Mouse (Mus musculus): ENCODE results near the gene Macrod1. TPM values are rescaled to one million over a fixed set of nuclear protein-coding genes. Genes with fewer than 3 reads are reported as not detected.

Gene Macrod1
- polyA plus RNA-seq, 1 experiment from 2014 or later: 8.3 TPM

DNA sequence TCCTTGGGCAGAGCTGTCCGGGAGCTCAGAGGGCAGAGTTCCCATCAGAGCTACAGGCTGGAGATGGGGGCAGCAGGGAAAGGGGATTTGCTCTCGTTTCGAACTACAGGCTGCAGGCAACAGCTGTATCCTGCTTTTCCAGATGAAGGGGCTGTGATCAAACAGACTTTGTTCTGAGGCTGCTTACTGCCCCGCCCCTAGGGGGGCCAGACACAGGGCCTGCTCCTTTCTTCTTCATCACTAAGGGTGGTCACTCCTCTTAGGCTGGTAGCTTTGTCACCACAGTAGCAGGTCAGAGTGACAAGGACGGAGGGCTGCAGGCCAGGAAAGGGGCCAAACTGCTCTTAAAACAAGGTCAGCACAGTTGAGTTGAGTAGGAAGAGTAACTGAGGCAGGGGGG lies 53.5 kb downstream of the Macrod1 start:
- Histone ChIP-seq H3K9ac (replicated peaks; ENCODE audit: low read depth, low read length) (no peak overlapping the region), H3K36me3 (ENCODE audit: control insufficient read depth, insufficient read depth, low read length) (no peaks in the 10 kb centered on the region), H3K9me3 (ENCODE audit: control insufficient read depth, low read depth, low read length) (no peaks in the 10 kb centered on the region), H3K4me2 (replicated peaks; ENCODE audit: low read depth, low read length) (no peak overlapping the region), H3K27ac (ENCODE audit: low read length) (no peak overlapping the region; the same call in 1 of the 2 replicates), H3K4me3 (ENCODE audit: low read depth, low read length) (no peak overlapping the region), H3K4me1 (ENCODE audit: control insufficient read depth, insufficient read depth, low read length) (peaks cover 25% of the 10 kb centered on the region), H3K27me3 (ENCODE audit: control insufficient read depth, insufficient read depth, low read length) (no peaks in the 10 kb centered on the region)
- ATAC-seq (ENCODE audit: insufficient number of reproducible peaks, insufficient read depth, low FRiP score, low read depth): no peak
- 16% methylated on average over 5 of the region's 5 CpGs for WGBS

DNA sequence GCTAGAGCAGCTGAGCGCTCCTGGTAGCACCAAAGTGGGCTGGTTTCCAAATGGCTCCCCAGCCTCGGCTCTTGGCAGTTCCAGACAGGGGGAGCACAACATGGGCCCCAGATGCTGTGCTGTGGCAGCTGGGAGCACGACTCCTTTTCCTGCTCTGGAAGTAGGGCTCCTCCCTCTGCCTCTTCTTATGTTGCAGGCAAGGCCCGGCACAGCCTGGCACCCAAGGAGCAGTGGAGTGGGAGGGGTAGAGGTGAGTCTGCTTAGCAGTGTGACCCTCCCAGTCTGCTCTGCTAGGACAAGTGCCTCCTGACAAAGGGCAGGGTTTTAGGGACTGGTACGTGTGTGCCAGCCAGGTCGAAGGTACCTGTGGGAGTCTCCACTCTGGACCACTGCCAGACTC lies 54.3 kb downstream of the Macrod1 start:
- no peak overlapping the region for H3K9ac ChIP-seq (replicated peaks; ENCODE audit: low read depth, low read length)
- H3K27ac ChIP-seq (ENCODE audit: low read length): no peak overlapping the region; the same call in 1 of the 2 replicates
- no peak overlapping the region for H3K4me2 ChIP-seq (replicated peaks; ENCODE audit: low read depth, low read length)
- H3K4me1 ChIP-seq (ENCODE audit: control insufficient read depth, insufficient read depth, low read length): peaks cover 25% of the 10 kb centered on the region
- H3K4me3 ChIP-seq (ENCODE audit: low read depth, low read length): no peak overlapping the region
- no peaks in the 10 kb centered on the region for H3K36me3 ChIP-seq (ENCODE audit: control insufficient read depth, insufficient read depth, low read length)
- no peak for ATAC-seq (ENCODE audit: insufficient number of reproducible peaks, insufficient read depth, low FRiP score, low read depth)
- H3K9me3 ChIP-seq (ENCODE audit: control insufficient read depth, low read depth, low read length): no peaks in the 10 kb centered on the region
- 44% methylated on average over 6 of the region's 6 CpGs for WGBS
- H3K27me3 ChIP-seq (ENCODE audit: control insufficient read depth, insufficient read depth, low read length): no peaks in the 10 kb centered on the region

DNA sequence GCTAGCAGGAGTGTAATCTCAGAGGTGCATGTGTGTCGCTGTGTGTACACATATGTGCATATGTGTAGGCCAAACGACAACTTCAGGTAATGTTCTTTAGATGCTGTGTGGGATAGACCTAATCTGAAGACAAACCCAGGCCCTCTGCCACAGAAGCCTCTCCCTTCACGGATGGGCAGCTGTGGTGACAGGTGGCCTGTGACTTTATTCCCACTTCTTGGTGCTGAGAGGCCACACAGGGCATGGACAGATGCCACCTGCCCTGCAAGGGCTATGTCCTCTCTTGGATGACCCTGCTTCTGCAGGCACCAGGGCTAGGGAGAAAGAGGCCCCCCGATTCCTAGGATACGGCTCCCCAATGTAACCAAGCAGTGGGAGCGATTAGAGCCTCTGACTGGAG lies 54.7 kb downstream of the Macrod1 start:
- no peaks in the 10 kb centered on the region for H3K36me3 ChIP-seq (ENCODE audit: control insufficient read depth, insufficient read depth, low read length)
- H3K4me2 ChIP-seq (replicated peaks; ENCODE audit: low read depth, low read length): no peak overlapping the region
- ATAC-seq (ENCODE audit: insufficient number of reproducible peaks, insufficient read depth, low FRiP score, low read depth): no peak
- no peak overlapping the region; the same call in 1 of the 2 replicates for H3K27ac ChIP-seq (ENCODE audit: low read length)
- H3K9me3 ChIP-seq (ENCODE audit: control insufficient read depth, low read depth, low read length): no peaks in the 10 kb centered on the region
- 86% methylated on average over 6 of the region's 6 CpGs for WGBS
- no peak overlapping the region for H3K4me3 ChIP-seq (ENCODE audit: low read depth, low read length)
- H3K4me1 ChIP-seq (ENCODE audit: control insufficient read depth, insufficient read depth, low read length): peaks cover 25% of the 10 kb centered on the region
- H3K27me3 ChIP-seq (ENCODE audit: control insufficient read depth, insufficient read depth, low read length): no peaks in the 10 kb centered on the region
- H3K9ac ChIP-seq (replicated peaks; ENCODE audit: low read depth, low read length): no peak overlapping the region

DNA sequence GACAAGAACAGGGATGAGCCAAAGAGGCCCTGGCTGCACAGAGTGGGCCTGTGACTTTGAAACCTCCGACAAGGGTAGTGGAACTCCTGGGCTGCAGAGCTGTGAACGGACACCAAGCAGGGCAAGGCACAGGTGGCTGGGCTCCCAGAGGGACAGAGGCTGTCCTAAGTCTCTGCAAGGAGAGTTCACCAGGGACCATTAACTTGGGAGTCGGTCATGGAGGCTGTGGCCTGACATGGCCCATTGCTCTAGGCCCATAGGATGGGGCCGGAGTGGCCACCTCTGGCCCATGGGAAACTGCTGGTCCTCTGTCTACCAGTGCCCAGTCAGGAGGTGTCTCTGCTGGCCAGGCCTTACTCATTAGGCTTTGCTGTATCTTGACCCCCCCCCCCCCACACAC lies 55.1 kb downstream of the Macrod1 start:
- Histone ChIP-seq H3K9me3 (ENCODE audit: control insufficient read depth, low read depth, low read length) (no peaks in the 10 kb centered on the region), H3K27ac (ENCODE audit: low read length) (no peak overlapping the region), H3K4me1 (ENCODE audit: control insufficient read depth, insufficient read depth, low read length) (peaks cover 25% of the 10 kb centered on the region), H3K27me3 (ENCODE audit: control insufficient read depth, insufficient read depth, low read length) (no peaks in the 10 kb centered on the region), H3K4me2 (replicated peaks; ENCODE audit: low read depth, low read length) (no peak overlapping the region), H3K4me3 (ENCODE audit: low read depth, low read length) (no peak overlapping the region), H3K36me3 (ENCODE audit: control insufficient read depth, insufficient read depth, low read length) (no peaks in the 10 kb centered on the region), H3K9ac (replicated peaks; ENCODE audit: low read depth, low read length) (no peak overlapping the region)
- 89% methylated on average over 4 of the region's 4 CpGs for WGBS
- no peak for ATAC-seq (ENCODE audit: insufficient number of reproducible peaks, insufficient read depth, low FRiP score, low read depth)

DNA sequence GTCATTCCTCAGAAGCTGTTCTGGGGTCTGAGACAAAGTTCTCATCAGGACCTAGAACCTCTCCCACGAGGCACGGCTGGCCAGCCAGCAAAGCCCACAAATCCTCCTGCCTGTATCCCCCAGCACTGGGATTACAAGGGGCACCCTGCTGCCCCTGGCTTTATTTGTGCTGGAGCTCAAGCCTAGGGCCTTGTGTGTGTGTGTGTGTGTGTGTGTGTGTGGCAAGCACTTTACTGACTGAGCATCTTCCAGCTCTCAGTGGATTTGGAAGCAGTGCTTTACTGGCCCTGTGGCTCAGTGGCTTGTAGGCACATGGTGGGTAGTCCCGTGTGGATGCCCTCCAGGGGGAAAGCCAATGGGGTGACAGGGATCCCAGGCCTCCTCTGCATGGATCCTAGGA lies 56.0 kb downstream of the Macrod1 start:
- Histone ChIP-seq H3K27ac (ENCODE audit: low read length) (no peak overlapping the region), H3K36me3 (ENCODE audit: control insufficient read depth, insufficient read depth, low read length) (no peaks in the 10 kb centered on the region), H3K27me3 (ENCODE audit: control insufficient read depth, insufficient read depth, low read length) (no peaks in the 10 kb centered on the region), H3K4me3 (ENCODE audit: low read depth, low read length) (no peak overlapping the region), H3K4me1 (ENCODE audit: control insufficient read depth, insufficient read depth, low read length) (peaks cover 25% of the 10 kb centered on the region), H3K9me3 (ENCODE audit: control insufficient read depth, low read depth, low read length) (no peaks in the 10 kb centered on the region), H3K4me2 (replicated peaks; ENCODE audit: low read depth, low read length) (no peak overlapping the region), H3K9ac (replicated peaks; ENCODE audit: low read depth, low read length) (no peak overlapping the region)
- 48% methylated on average over 3 of the region's 3 CpGs for WGBS
- ATAC-seq (ENCODE audit: insufficient number of reproducible peaks, insufficient read depth, low FRiP score, low read depth): no peak

DNA sequence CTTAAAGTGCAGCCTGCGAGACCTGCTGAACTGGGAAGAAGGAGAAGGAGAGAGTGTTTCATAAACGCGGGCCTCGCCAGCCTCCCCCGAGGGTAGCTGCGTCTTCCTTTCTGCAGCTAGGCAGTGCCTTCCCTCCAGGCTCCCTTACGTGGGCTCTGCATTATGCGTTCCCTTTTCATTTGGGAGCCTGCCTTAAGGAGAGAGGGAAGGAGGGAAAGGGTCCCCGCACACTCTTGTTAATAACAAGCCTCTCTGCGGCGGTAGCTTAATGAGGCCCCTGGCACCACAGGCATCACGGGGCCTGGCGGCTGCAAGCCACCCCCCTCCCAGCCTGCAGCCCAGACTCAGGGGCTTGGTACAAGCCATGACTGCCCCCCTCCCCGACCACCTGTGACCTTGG lies 57.0 kb downstream of the Macrod1 start:
- no peak for ATAC-seq (ENCODE audit: insufficient number of reproducible peaks, insufficient read depth, low FRiP score, low read depth)
- Histone ChIP-seq H3K9me3 (ENCODE audit: control insufficient read depth, low read depth, low read length) (no peaks in the 10 kb centered on the region), H3K27ac (ENCODE audit: low read length) (peak overlapping the region; percentile 39; the same call in 1 of the 2 replicates), H3K27me3 (ENCODE audit: control insufficient read depth, insufficient read depth, low read length) (no peaks in the 10 kb centered on the region), H3K36me3 (ENCODE audit: control insufficient read depth, insufficient read depth, low read length) (no peaks in the 10 kb centered on the region), H3K4me1 (ENCODE audit: control insufficient read depth, insufficient read depth, low read length) (peaks cover 25% of the 10 kb centered on the region), H3K4me3 (ENCODE audit: low read depth, low read length) (no peak overlapping the region), H3K4me2 (replicated peaks; ENCODE audit: low read depth, low read length) (no peak overlapping the region), H3K9ac (replicated peaks; ENCODE audit: low read depth, low read length) (no peak overlapping the region)
- 40% methylated on average over 14 of the region's 14 CpGs for WGBS

DNA sequence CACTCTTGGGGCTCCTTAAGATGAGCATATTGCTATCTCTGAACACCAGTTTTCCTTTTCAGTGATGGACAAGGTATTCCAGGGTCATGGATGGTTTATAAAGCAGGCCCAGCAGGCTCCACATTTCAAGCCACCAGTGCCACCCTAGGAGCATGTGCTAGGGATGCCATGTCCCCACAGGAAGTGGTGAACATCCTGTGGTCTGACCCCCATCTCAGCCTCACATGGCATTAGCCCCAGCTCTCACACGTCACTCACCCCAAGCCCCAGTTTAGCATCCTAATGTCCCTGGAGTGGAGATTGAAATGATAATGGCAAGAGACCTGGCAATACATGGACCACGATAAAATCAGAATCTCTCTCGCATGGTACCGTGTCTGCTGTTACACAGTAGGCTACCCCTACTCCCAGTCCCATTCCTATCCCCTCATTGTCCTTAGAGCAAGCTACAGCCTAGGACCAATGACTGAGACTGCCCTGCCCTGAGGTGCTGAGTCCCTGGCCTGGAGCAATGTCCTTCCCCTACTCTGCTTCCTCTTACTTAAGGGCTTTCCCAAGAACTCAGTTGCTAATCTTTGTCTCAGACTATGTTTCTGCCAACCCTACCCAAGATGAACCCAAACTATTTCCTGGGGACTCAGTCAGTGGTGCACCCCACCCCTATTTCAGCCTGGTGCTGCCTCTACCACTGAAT lies 59.6 kb downstream of the Macrod1 start:
- H3K9ac ChIP-seq (replicated peaks; ENCODE audit: low read depth, low read length): no peak overlapping the region
- no peak overlapping the region for H3K4me2 ChIP-seq (replicated peaks; ENCODE audit: low read depth, low read length)
- no peak overlapping the region for H3K27ac ChIP-seq (ENCODE audit: low read length)
- WGBS: 87% methylated on average over 4 of the region's 4 CpGs
- H3K4me3 ChIP-seq (ENCODE audit: low read depth, low read length): no peak overlapping the region
- H3K36me3 ChIP-seq (ENCODE audit: control insufficient read depth, insufficient read depth, low read length): no peaks in the 10 kb centered on the region
- ATAC-seq (ENCODE audit: insufficient number of reproducible peaks, insufficient read depth, low FRiP score, low read depth): no peak
- no peaks in the 10 kb centered on the region for H3K9me3 ChIP-seq (ENCODE audit: control insufficient read depth, low read depth, low read length)
- H3K27me3 ChIP-seq (ENCODE audit: control insufficient read depth, insufficient read depth, low read length): no peaks in the 10 kb centered on the region
- peaks cover 10% of the 10 kb centered on the region for H3K4me1 ChIP-seq (ENCODE audit: control insufficient read depth, insufficient read depth, low read length)

DNA sequence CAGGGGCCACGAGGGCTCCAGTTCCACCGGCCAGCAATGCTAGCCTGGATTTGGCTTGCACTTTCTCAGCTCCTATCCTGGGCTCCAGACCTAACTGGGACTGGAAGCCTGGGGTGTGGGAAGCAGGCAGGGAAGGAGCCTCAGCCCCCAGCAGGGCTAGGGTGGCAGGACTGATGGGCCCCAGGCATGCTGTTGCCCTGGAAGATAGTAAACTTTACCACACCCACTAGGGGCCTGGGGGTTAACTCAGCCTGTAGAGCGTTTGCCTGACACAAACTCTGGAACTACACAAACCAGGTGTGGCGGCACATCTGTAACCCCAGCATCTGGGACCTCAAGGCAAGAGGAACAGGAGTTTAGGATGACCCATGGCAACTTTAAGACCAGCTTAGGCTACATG lies 60.5 kb downstream of the Macrod1 start:
- H3K27me3 ChIP-seq (ENCODE audit: control insufficient read depth, insufficient read depth, low read length): no peaks in the 10 kb centered on the region
- H3K36me3 ChIP-seq (ENCODE audit: control insufficient read depth, insufficient read depth, low read length): no peaks in the 10 kb centered on the region
- no peak overlapping the region for H3K27ac ChIP-seq (ENCODE audit: low read length)
- H3K4me2 ChIP-seq (replicated peaks; ENCODE audit: low read depth, low read length): no peak overlapping the region
- ATAC-seq (ENCODE audit: insufficient number of reproducible peaks, insufficient read depth, low FRiP score, low read depth): no peak
- H3K4me1 ChIP-seq (ENCODE audit: control insufficient read depth, insufficient read depth, low read length): peaks cover 19% of the 10 kb centered on the region
- H3K4me3 ChIP-seq (ENCODE audit: low read depth, low read length): no peak overlapping the region
- 50% methylated on average over 4 of the region's 4 CpGs for WGBS
- no peaks in the 10 kb centered on the region for H3K9me3 ChIP-seq (ENCODE audit: control insufficient read depth, low read depth, low read length)
- no peak overlapping the region for H3K9ac ChIP-seq (replicated peaks; ENCODE audit: low read depth, low read length)
